Mouse (Mus musculus) thymus, adult 2 months (tissue): ENCODE measurements around the gene Gm5129. TPM values are rescaled to one million over a fixed set of nuclear protein-coding genes. Genes with fewer than 3 reads are reported as not detected.
A peak's percentile ranks its signal among the peaks of the same experiment; 100 is the strongest.

Experiments used
- DNase-seq: peaks from one replicate; pipeline ENCODE4 v3.0.0; 2021
- H3K27ac ChIP-seq: fragments of 200-500 bp; 2 replicates; pipeline ENCODE4 v1.5.1; 2012; ENCODE audit warnings: low read length, control low read depth; ENCODE audit not compliant: control insufficient read depth, insufficient read depth
- H3K27me3 ChIP-seq: fragments of 200-500 bp; 2 replicates; pipeline ENCODE4 v1.6.1; 2012; ENCODE audit warnings: mild to moderate bottlenecking, low read length, moderate library complexity, mixed read lengths; ENCODE audit not compliant: control insufficient read depth, insufficient read depth
- H3K36me3 ChIP-seq: fragments of 200-500 bp; 2 replicates; pipeline ENCODE4 v1.6.1; 2012; ENCODE audit warnings: mild to moderate bottlenecking, low read length, moderate library complexity; ENCODE audit not compliant: control insufficient read depth, insufficient read depth
- H3K4me1 ChIP-seq: fragments of 200-500 bp; replicated peaks from 2 replicates; pipeline ENCODE4 v1.6.1; 2012; ENCODE audit warnings: low read length; ENCODE audit not compliant: control insufficient read depth, insufficient read depth
- H3K4me3 ChIP-seq: fragments of 200-500 bp; 2 replicates; pipeline ENCODE4 v1.5.1; 2012; ENCODE audit warnings: mild to moderate bottlenecking, low read length, control low read depth, moderate library complexity; ENCODE audit not compliant: control insufficient read depth, insufficient read depth
- CTCF ChIP-seq: fragments of 200-500 bp; IDR thresholded peaks from 2 replicates; pipeline ENCODE4 v1.5.1; 2012; ENCODE audit warnings: mild to moderate bottlenecking, control low read depth, low read length, moderate library complexity, borderline replicate concordance; ENCODE audit not compliant: control insufficient read depth, poor library complexity, insufficient read depth; ENCODE audit errors: extremely low read depth
- POLR2A ChIP-seq: fragments of 200-500 bp; IDR thresholded peaks from 2 replicates; pipeline ENCODE4 v1.6.1; 2012; ENCODE audit warnings: mild to moderate bottlenecking, low read length, control low read depth, moderate library complexity; ENCODE audit not compliant: control insufficient read depth, poor library complexity, insufficient read depth; ENCODE audit errors: extremely low read depth
- WGBS: fragments of 180-500 bp; shearing (Covaris S2); methylation state at CpG from one replicate; pipeline ENCODE4 v1.1.7; 2018; 5-methylcytosine and 5-hydroxymethylcytosine counted together
- polyA plus RNA-seq: library from polyadenylated mRNA; depleted of rRNA; stranded (reverse); fragments of >200 nt; gene quantifications from 2 replicates; pipeline ENCODE4 v1.2.3, GENCODE M21; 2012; rRNA removed

Gm5129 gene
- polyA plus RNA-seq, 1 experiment = 1.3 TPM

DNA sequence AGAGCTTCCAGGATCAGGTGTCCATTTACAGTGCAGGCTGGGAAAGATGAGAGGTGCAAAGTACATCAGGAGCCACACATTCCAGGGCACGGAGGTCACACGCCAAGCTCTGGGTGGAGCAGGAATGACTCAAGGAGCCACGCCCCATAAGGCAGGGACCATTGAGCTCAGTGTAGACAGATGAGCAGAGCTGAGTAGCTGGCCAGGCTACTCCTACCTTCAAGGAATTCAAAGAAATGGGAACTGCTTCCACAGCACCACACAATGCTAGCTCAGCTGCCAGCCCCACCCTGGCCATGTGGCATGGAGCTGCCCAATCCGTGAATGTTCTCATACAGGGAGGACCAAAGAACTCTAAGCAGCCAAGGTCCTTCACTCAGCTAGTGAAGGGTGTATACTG lies 37.2 kb downstream of the Gm5129 start:
- DNase-seq = no peak
- Histone ChIP-seq H3K27me3 (no peaks in the 10 kb centered on the region), H3K4me3 (no peak overlapping the region), H3K27ac (no peak overlapping the region), H3K4me1 (no peaks in the 10 kb centered on the region), H3K36me3 (no peaks in the 10 kb centered on the region)
- TF ChIP-seq POLR2A = no peak
- no peak for TF ChIP-seq CTCF
- WGBS = 94% methylated on average over 4 of the region's 4 CpGs

DNA sequence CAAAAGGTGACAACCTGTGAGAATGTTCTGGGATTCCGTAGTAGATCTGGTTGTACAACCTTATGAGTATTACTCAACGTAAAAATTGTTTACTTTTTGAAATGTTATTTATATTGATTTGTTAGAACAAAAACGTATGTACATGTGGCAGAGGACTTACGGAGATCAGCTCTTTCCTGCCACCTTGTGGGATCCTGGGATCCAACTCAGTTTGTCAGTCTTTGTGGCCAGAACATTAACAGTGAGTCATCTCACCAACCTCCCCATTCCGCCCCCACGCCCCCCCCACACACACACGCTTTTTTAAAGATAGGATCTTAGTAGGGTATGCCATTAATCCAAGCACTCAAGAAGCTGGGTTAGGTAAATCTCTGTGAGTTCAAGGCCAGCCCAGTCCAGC lies 47.4 kb downstream of the Gm5129 start:
- TF ChIP-seq POLR2A (no peak), CTCF (no peak)
- H3K27ac ChIP-seq = no peak overlapping the region
- no peak overlapping the region for H3K4me3 ChIP-seq
- DNase-seq = no peak
- H3K27me3 ChIP-seq = no peaks in the 10 kb centered on the region
- 86% methylated on average over 7 of the region's 7 CpGs for WGBS
- H3K4me1 ChIP-seq = no peaks in the 10 kb centered on the region
- no peaks in the 10 kb centered on the region for H3K36me3 ChIP-seq

DNA sequence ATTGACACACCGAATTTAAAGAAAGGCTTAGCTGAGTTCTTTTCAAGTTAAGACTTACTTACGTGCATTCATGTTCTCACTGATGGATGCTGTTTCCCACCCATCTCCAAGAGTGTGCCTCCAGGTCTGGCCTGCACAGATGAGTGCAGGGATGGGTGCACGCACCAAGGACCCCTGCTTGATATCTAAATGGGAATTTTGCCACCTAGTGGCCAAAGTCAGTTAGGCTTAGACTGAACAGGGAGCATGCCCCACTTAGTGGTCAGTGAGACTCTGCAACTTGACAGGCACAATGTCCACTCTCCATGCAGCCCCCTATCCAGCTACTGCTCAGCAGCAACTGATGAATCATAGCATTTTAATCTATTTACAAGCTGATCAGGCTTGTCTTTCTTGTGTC lies 48.1 kb downstream of the Gm5129 start:
- Histone ChIP-seq H3K27me3 (no peaks in the 10 kb centered on the region), H3K36me3 (no peaks in the 10 kb centered on the region), H3K4me1 (no peaks in the 10 kb centered on the region), H3K4me3 (no peak overlapping the region), H3K27ac (no peak overlapping the region)
- 64% methylated on average over 3 of the region's 3 CpGs for whole genome bisulfite sequencing
- DNase-seq = peak; percentile 48
- TF ChIP-seq POLR2A (no peak), CTCF (peak; percentile 64; the same call in 1 of the 2 replicates)

Other genes with a start within 250 kb of the Gm5129 start
- gene Ube3c, start 166.7 kb downstream of the Gm5129 start, polyA plus RNA-seq = 16.4 and 17.3 TPM in 2 replicates
- 64.5 and 78.7 TPM in 2 replicates for gene Dnajb6, start 248 bp downstream of the Gm5129 start, polyA plus RNA-seq